Mouse (Mus musculus) lung, postnatal 10 days (tissue): ENCODE measurements around the gene Lrrc42.

ENCODE experiments used
- DNase-seq: peaks from one replicate; pipeline ENCODE4 v3.0.0; 2021

The Lrrc42 gene

DNA sequence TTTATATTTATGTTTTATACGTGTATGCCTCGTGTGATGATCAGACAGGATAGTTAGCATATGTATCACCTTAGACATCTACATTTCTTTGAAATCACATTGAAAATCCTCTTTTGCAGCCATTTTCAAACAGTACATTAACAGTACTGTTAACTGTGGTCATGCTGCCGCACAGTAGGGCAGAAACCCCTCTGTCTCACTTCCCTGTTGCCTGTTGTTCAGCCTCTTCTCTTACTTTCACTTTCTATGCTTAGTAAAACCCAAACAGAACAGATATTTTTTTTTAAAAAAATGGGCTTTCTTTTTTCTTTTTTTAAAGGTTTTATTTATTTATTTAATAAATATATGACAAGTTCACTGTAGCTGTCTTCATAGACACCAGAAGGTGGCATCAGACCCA, 59.5 kb downstream of the Lrrc42 start:
- DNase-seq = no peak

- DNase-seq = no peak
These were observed 67.6 kb downstream of the Lrrc42 start for GRCm38 (mm10) chr4:107185703-107186102.
